Mouse (Mus musculus) regulatory T cell (primary cell): ENCODE data around the gene Fbxo10.
"Not testable (repeated sequence)": the region's sequence is repeated elsewhere in the genome, so short reads cannot be mapped to it uniquely, and the experiment has no call there.

Source experiments
- in situ Hi-C: fragments of 300-600 bp; cut with MboI, MseI; formaldehyde crosslinking; loops from one replicate; pipeline ENCODE4 v1.15.1; 2025; ENCODE audit warnings: high pct_unique_total_duplicates

Gene Fbxo10

GRCm38 (mm10) chr4:45047956-45048355, 36.4 kb downstream of the Fbxo10 start:
- in situ Hi-C loops, result loop anchor here (10.0 kb wide), 1 partner anchor 953 kb away; no protein-coding TSS in a partner anchor

- in situ Hi-C loops, result loop anchor here (10.0 kb wide), 1 partner anchor 953 kb away; no protein-coding TSS in a partner anchor
These were observed 37.0 kb downstream of the Fbxo10 start for GRCm38 (mm10) chr4:45047286-45047887.

GRCm38 (mm10) chr4:45046679-45047078, 37.7 kb downstream of the Fbxo10 start:
- in situ Hi-C loops, result loop anchor here (10.0 kb wide), 1 partner anchor 952 kb away; no protein-coding TSS in a partner anchor

- in situ Hi-C loops, result loop anchor here (10.0 kb wide), 1 partner anchor 946 kb away; no protein-coding TSS in a partner anchor
These were observed 43.6 kb downstream of the Fbxo10 start for GRCm38 (mm10) chr4:45040795-45041194.

DNA sequence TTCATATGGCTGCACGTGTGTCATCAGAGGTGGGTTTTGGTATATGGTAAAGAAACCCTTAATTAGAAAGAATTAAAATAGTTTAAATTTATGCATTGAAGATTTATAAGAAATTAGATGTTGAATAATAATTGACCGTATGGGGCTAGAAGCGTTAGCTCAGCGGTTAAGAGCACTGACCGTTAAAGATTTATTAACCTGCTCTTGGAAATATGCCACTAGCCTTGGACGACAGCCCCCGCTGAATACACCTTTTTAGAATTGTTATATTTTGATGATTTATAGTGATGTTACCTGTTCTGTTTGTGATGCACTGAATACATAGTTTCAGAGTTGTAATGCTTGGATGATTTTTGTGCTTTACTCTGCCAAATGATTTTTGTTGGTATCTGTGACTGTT, 44.9 kb downstream of the Fbxo10 start:
- in situ Hi-C loops, result not testable (repeated sequence)

DNA sequence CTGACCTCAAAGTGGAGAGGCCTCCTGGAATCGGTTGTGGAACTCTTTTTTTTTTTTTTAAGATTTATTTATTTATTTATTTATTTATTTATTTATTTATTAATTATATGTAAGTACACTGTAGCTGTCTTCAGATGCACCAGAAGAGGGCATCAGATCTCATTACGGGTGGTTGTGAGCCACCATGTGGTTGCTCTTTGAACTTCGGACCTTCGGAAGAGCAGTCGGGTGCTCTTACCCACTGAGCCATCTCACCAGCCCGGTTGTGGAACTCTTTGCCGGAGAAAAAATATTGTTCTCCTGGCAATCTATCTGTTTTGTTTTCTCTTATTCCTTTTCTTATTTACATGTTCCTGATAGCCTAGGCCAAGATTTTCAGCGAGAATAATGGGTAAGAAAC, 45.5 kb downstream of the Fbxo10 start:
- in situ Hi-C loops, result not testable (repeated sequence)

DNA sequence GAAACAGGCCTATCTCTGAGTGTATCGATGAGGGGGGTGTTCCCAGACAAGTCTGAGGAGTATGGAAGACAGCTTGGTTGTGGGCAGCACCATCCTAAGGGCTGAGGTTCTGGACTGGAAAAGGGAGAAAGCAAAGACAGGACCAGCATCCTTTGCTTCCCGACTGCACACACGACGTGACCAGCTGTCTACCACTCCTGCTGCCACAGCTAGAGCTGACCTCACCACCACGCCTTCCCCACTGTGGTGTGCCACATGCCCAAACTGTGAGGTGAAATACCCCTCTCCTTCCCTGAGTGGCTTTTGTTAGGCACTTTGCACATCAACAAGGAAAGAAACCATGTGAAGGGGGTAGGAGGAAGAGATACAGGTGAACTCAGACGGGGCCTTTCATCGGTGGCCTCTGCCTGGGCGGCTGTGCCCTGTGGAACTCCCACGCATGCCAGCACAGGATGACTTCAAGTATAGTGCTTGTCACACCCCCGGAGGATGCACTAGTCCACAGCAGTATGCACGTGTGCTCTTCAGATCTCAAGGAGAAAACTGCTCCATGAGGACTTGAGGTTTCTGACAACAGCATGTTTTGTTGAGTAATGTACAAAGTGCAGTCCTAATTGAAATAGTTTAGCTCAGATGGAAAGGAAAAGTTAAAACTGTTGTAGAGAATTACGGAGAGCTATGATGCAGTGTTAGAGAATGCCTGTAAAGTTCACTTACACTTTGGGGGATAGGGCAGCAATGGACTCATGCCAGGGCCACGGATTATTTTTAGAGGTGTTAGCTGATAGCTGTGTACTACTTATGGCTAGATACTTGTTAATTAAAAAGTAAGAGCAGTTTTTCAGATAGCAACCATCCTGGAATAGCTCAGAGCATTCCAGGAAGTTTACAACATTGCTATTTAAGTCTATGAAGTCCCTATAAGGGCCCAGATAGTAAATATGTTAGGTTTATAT, 46.7 kb downstream of the Fbxo10 start:
- in situ Hi-C loops, result no loop called here

- in situ Hi-C loops, result no loop called here
These were observed 47.8 kb downstream of the Fbxo10 start for GRCm38 (mm10) chr4:45036571-45036970.

DNA sequence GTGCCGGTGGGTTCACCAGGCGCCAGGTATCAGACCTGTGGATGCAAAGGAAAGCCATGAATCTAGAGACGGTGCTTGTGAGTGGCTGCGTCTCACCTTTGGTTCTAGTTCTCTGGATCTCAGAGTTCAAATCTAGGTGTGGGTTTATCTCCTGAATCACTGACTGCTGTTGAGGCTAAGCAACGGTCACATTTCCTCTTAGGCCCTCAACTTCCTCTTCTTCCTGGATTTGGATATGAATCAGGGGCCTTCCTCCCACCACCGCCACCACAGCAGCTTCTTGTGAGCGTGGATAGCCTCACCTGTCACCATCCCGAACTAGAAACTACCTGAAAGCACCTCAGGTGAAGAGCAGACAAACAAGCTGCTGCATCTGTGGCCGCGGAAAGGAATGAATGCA, 48.4 kb downstream of the Fbxo10 start:
- in situ Hi-C loops, result no loop called here

DNA sequence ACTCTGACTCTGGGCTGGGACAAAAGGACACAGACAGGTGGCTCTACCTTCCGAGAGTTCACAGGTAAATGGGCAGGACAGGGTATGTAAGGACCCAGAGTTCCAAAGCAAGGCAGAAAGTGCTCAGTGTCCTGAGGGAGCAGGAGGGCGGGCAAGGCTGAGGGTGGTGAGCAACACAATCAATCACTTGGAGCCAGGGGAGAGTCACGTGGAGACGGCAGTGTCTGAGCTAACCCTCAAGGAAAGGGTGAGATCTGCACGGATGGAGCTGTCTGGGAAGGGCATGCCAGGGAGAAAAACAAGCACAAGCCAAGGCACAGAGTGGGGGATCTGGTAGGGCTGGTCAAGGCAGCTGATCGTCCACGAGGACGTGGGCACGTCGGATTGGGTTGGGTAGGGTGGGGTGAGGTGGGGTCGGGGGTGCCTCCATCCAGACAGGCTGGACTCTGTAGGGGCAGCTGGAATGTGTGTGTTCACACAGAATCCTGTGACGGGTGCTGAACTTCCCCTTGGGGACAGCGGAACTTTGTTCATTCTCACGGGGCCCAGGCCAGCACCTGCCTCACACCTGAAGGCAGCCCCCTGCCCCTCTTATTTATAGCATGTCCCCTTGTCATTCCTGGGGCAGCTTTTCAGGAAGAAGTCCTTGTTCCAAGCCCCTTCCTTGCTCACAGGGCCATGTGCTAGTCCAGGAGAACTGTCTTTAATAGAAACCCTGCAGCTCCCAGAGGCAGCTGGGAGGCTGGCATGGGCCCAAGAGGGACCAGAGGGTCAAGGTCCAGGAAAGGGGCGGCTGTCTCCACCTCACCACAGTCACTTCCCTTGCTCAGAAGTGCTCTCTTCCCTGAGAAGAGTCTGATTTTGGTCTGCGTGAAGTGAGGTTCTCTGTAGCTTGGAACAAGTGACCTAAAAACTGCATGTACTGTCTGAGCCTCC, 49.4 kb downstream of the Fbxo10 start:
- in situ Hi-C loops, result no loop called here

DNA sequence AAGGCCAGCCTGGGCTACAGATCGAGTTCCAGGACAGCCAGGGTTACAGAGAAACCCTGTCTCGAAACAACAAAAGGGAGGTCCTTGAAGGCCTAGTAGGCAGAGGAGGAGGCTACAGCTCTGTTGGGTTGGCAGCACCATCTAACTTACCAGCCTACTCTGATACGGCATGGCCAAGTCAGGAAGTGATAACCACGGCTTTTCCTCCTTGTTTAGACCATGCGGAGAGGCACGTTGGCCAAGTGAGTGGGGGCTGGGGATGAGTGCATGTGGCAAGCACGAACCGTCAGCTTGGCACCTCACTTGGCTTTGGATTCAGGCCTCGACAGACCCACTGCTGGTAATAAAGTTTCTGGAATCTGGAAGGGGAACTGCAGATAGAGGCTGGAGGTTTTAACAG, 51.8 kb downstream of the Fbxo10 start:
- in situ Hi-C loops, result no loop called here

DNA sequence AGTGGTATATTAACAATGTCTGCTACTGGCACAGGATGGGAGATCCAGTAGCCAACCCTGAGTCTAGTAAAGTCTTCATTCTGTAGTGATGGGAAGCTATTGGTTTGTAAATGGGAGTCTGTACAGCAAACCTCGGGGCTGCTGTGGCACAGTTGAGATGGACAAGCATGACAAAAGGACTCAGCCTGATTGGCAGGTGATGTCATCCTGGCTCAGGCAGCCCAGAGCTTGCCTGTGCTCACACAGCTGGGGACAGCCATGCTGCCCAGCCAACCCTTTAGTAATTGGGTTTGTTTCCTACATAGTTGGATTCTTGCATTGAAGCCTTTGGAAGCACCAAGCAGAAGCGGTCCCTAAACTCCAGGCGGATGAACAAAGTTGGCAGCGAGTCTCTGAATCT, 57.9 kb downstream of the Fbxo10 start:
- in situ Hi-C loops, result no loop called here

DNA sequence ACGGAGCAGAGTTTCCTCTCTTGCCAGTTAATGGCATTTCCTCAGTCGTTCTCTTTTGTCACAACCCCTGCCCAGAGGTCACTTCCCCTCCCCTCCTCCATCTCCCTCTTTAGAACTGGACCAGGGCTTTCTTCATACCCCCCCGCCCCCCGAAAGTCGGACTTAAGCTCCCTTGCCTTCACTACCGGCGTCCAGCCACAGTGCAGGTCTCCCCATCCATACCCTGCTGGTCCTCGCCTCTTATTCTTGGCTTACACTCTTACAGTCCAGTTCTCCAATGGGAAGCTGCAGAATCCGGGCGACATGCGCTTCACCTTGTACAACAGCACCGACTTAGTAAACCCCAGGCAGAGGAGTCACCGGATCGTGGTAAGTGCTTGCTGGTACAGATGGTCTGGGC, 65.4 kb downstream of the Fbxo10 start:
- in situ Hi-C loops, result loop anchor here (5.0 kb wide), 1 partner anchor 83 kb away; no protein-coding TSS in a partner anchor

DNA sequence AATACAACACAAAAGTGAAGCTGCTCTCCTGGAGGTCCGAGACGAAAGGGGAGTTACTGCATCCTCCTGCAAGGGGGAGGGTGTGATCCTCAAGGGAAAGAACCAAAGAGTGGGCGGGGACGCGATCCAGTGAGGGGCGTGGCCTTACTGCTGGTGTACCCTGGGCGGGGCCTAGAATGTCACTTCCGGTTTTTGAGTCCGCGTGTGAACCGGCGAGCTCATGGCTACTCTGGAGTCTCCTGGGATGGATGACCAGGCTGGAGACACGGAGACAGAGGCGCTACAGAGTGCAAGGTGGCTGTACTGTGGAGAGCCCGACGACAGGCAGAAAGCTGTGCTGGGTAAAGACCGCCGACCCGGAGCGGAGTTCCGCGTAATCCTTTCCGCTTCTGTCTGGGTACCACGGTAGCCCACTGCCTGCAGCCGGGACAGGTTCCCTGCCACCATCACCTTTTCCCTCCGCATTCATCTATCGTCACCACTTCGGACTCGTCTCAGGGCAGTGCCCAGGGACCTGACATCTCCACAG, 65.9 kb downstream of the Fbxo10 start, which contains the start of gene Polr1e:
Gene Polr1e (plus strand): TSS at position 132 of the 529 bp plus-strand sequence.
- in situ Hi-C loops, result loop anchor here (5.0 kb wide), 1 partner anchor 84 kb away; no protein-coding TSS in a partner anchor

- in situ Hi-C loops, result loop anchor here (5.0 kb wide), 1 partner anchor 87 kb away; no protein-coding TSS in a partner anchor
These were observed 68.8 kb downstream of the Fbxo10 start for GRCm38 (mm10) chr4:45015615-45016014.

- in situ Hi-C loops, result loop anchor here (5.0 kb wide), 1 partner anchor 41 kb away; no protein-coding TSS in a partner anchor
These were observed 70.9 kb downstream of the Fbxo10 start for GRCm38 (mm10) chr4:45013537-45013936.

DNA sequence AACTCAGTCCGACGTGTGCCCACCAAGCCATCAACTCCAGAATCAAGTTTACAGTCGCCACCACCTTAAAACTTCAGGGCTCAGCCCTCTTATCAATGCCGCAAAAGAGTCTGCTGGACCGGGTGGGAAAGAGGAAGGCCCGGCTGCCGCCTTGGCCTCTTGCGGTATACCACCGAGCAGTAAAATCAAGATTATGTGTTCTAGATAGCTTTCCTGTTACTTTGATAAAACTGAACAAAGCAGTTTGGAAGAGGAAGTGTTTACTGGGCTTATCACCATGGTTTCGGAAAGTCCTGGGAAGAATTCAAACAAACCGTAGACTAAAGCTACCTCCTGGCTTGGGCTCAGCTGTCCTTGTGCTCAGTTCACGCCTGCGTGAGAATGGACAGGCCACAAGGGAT, 71.4 kb downstream of the Fbxo10 start:
- in situ Hi-C loops, result loop anchor here (5.0 kb wide), 1 partner anchor 41 kb away; no protein-coding TSS in a partner anchor

- in situ Hi-C loops, result loop anchor here (5.0 kb wide), 1 partner anchor 40 kb away; no protein-coding TSS in a partner anchor
These were observed 72.1 kb downstream of the Fbxo10 start, which contains the start of gene Zbtb5 for GRCm38 (mm10) chr4:45012105-45012975. Gene Zbtb5, minus strand, starts transcription at chr4:45012412.

DNA sequence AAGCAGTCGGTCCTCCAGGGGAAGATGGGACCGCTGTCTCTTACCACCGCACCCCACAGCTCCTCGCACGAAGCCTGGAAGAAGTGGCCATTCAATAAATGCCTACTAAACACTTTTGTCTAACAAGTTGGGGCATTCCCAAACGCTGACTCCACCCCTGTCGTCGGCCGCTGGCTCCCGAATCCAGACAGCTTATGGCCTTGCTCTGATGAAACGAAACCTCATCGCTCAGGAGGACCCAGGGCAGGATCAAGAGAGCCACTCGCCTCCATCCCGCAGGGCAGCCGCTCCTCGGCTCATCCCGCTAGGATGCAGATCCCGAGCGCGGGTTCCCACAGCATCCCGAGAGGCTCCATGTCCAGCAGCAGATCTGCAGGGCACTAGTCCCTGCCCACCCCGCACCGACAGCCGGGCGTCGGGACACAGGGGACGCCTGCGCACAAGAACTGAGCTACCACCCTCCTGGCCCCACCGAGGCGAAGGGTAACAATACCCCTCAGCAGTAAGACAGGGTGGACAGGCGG, 72.8 kb downstream of the Fbxo10 start:
- in situ Hi-C loops, result loop anchor here (5.0 kb wide), 1 partner anchor 39 kb away; no protein-coding TSS in a partner anchor
